8 mouse cellular contexts compared by ENCODE assay signal in the genomic region with DNA sequence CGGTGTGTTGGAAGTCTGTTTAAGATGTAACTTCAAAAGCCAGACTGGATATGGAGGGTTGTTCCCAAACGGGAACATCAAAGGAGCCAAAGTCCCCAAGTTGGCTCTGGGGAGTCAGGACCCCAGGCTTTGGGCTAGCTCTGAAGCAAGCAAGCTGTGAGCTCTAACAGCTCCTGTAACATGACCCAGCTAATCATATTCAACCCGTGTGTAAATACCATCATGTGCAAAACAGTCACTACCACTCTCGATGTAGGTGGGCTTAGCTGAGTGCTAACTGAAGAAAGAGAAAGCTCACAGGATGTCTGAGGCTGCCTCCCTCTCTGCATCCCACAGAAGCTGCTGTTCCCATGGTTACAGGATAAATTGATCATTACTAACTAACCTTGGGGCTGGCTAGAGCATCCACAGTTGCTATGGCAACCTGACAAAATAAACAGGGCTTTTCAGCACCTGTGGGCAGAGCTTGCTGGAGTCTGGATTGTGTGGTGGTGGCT. TPM values are rescaled to one million over a fixed set of nuclear protein-coding genes. Genes with fewer than 3 reads are reported as not detected.
DNase-seq lines count a peak whose midpoint lies in the region; ATAC-seq and TF ChIP-seq lines count a peak whose summit lies in the region.

No protein-coding gene starts in this region.

- H3K36me3 ChIP-seq in kidney, postnatal 0 days (ENCODE audit: insufficient read depth, low read length): no peaks in the 10 kb centered on the region
- 0 out of 2 replicates have a peak, but pooled peaks cover 5% of the 10 kb centered on the region for H3K36me3 ChIP-seq in embryonic facial prominence, embryonic 12.5 days
- H3K36me3 ChIP-seq in neural tube, embryonic 13.5 days: no peaks in the 10 kb centered on the region

- no peaks in the 10 kb centered on the region; the same call in 1 of the 2 replicates for H3K4me1 ChIP-seq in kidney, postnatal 0 days (replicated peaks; ENCODE audit: insufficient read depth, low read length)
- peaks cover 29% of the 10 kb centered on the region for H3K4me1 ChIP-seq in embryonic facial prominence, embryonic 12.5 days
- peaks cover 66% of the 10 kb centered on the region for H3K4me1 ChIP-seq in neural tube, embryonic 13.5 days (replicated peaks)

- H3K27ac ChIP-seq in kidney, postnatal 0 days: no peak overlapping the region
- 0 out of 2 replicates have a peak overlapping the region, but pooled peaks have one; percentile 66 for H3K27ac ChIP-seq in embryonic facial prominence, embryonic 12.5 days
- peak overlapping the region; percentile 94 for H3K27ac ChIP-seq in layer of hippocampus, adult 2 months
- peak overlapping the region; percentile 80 for H3K27ac ChIP-seq in neural tube, embryonic 13.5 days (replicated peaks)

- H3K4me3 ChIP-seq in kidney, postnatal 0 days (replicated peaks; ENCODE audit: low read depth, low read length): peak overlapping the region; percentile 58
- peak overlapping the region; percentile 75 for H3K4me3 ChIP-seq in embryonic facial prominence, embryonic 12.5 days
- H3K4me3 ChIP-seq in layer of hippocampus, adult 2 months: peak overlapping the region; percentile 79
- peak overlapping the region; percentile 69 for H3K4me3 ChIP-seq in neural tube, embryonic 13.5 days

- peak overlapping the region; percentile 95 for H3K4me2 ChIP-seq in kidney, postnatal 0 days (ENCODE audit: low read length)
- peak overlapping the region; percentile 83 for H3K4me2 ChIP-seq in embryonic facial prominence, embryonic 12.5 days (replicated peaks)
- peak overlapping the region; percentile 71 for H3K4me2 ChIP-seq in neural tube, embryonic 13.5 days

- peak overlapping the region; percentile 59 for H3K9ac ChIP-seq in kidney, postnatal 0 days (ENCODE audit: low read depth, low read length)
- peak overlapping the region; percentile 74; the same call in 1 of the 2 replicates for H3K9ac ChIP-seq in embryonic facial prominence, embryonic 12.5 days
- H3K9ac ChIP-seq in neural tube, embryonic 13.5 days: peak overlapping the region; percentile 85

- no peaks in the 10 kb centered on the region for H3K9me3 ChIP-seq in kidney, postnatal 0 days (replicated peaks; ENCODE audit: low read length)
- no peaks in the 10 kb centered on the region for H3K9me3 ChIP-seq in embryonic facial prominence, embryonic 12.5 days
- no peaks in the 10 kb centered on the region for H3K9me3 ChIP-seq in neural tube, embryonic 13.5 days

- no peak for ATAC-seq in kidney, postnatal 0 days (replicated peaks; ENCODE audit: low FRiP score, low read depth)
- ATAC-seq in embryonic facial prominence, embryonic 12.5 days (ENCODE audit: insufficient number of reproducible peaks, insufficient read depth, low FRiP score, low TSS enrichment): peak; percentile 36; the same call in 1 of the 2 replicates
- ATAC-seq in neural tube, embryonic 13.5 days (ENCODE audit: low read depth): peak; percentile 33
- ATAC-seq in megakaryocyte-erythroid progenitor cell, adult 5-6 weeks (replicated peaks; ENCODE audit: low FRiP score, low TSS enrichment, poor library complexity, severe bottlenecking): no peak

- no peaks in the 10 kb centered on the region for H3K27me3 ChIP-seq in kidney, postnatal 0 days (ENCODE audit: insufficient read depth, low read length)
- H3K27me3 ChIP-seq in embryonic facial prominence, embryonic 12.5 days: no peaks in the 10 kb centered on the region
- no peaks in the 10 kb centered on the region for H3K27me3 ChIP-seq in neural tube, embryonic 13.5 days

- DNase-seq in kidney, postnatal 0 days (ENCODE audit: low spot score): no peak
- DNase-seq in kidney, postnatal 10 days: no peak
- DNase-seq in layer of hippocampus, adult 2 months (ENCODE audit: low spot score in 2 of 2): peak; percentile 47 to 83
- DNase-seq in testis, postnatal 14 days (ENCODE audit: low spot score): no peak
- DNase-seq in kidney, adult 8-10 months: no peak

- TF ChIP-seq CTCF in kidney, postnatal 0 days (IDR thresholded peaks at IDR 0.05; ENCODE audit: low read depth): no peak
- no peak for TF ChIP-seq CTCF in layer of hippocampus, adult 2 months (conservative IDR thresholded peaks at IDR 0.05)

- WGBS in kidney, postnatal 0 days: 3% methylated on average over 4 of the region's 4 CpGs
- WGBS in embryonic facial prominence, embryonic 12.5 days: 5% methylated on average over 4 of the region's 4 CpGs
- WGBS in neural tube, embryonic 13.5 days: 4% methylated on average over 4 of the region's 4 CpGs

RNA-seq across cellular contexts. Expression of a gene that starts 1.5 kb away (rescaled TPM):
- 1.1 TPM in 2 replicates for polyA plus RNA-seq in kidney, postnatal 0 days (2015; fragmentation: Nextera tagmentation; extraction: Ambion mirVana)
- polyA plus RNA-seq in embryonic facial prominence, embryonic 12.5 days (2016; fragmentation: Nextera tagmentation; extraction: Ambion mirVana): 3.6 and 3.9 TPM in 2 replicates
- 100 to 1,000 TPM; 115 to 116 TPM for total RNA-seq in layer of hippocampus, adult 2 months (2021)
- polyA plus RNA-seq in neural tube, embryonic 13.5 days (2015; fragmentation: Nextera tagmentation; extraction: Ambion mirVana): 10.5 and 11.8 TPM in 2 replicates
- not detected in 2 replicates for total RNA-seq in megakaryocyte-erythroid progenitor cell, adult 5-6 weeks (2014; fragmentation: Nextera tagmentation)
- not detected in 2 replicates for total RNA-seq in megakaryocyte-erythroid progenitor cell, adult 5-6 weeks (2017)

Comparison
In these comparisons a context has a peak if more than half of its experiments do, and no peak if none do; other contexts are left out.
1. ATAC-seq: peak in embryonic facial prominence, embryonic 12.5 days (single experiment) and neural tube, embryonic 13.5 days (single experiment); none in kidney, postnatal 0 days (single experiment) and megakaryocyte-erythroid progenitor cell, adult 5-6 weeks (single experiment).
2. DNase-seq: peak in layer of hippocampus, adult 2 months (2 of 2); none in kidney, postnatal 0 days (single experiment), kidney, postnatal 10 days (single experiment), testis, postnatal 14 days (single experiment) and kidney, adult 8-10 months (0 of 2).
3. Peak in every context shown above with its lines, with median percentiles within 50 percentile points of each other: H3K4me2 ChIP-seq, H3K4me3 ChIP-seq and H3K9ac ChIP-seq.